Mouse (Mus musculus) layer of hippocampus, postnatal 36 days (tissue): ENCODE data around the gene Cxcl9. TPM values are rescaled to one million over a fixed set of nuclear protein-coding genes. Genes with fewer than 3 reads are reported as not detected.
"Not testable (repeated sequence)": the region's sequence is repeated elsewhere in the genome, so short reads cannot be mapped to it uniquely, and the experiment has no call there.

ENCODE experiments used
- DNase-seq, 2 experiments: peaks; one replicate each; pipeline ENCODE4 v3.0.0; 2022
- total RNA-seq, 2 experiments: library from RNA; stranded (reverse); gene quantifications; 2 replicates each; pipeline ENCODE4 v1.2.3; 2021

The Cxcl9 gene
- not detected for total RNA-seq

GRCm38 (mm10) chr5:92327929-92328328 lies at the start of gene Cxcl9:
TSS of gene Cxcl9 (minus strand) at chr5:92328079.
- DNase-seq: no peak

GRCm38 (mm10) chr5:92376795-92377405 lies 49.0 kb upstream of the Cxcl9 start:
- DNase-seq: no peak

- no peak for DNase-seq
Measured at GRCm38 (mm10) chr5:92375368-92375767, 47.5 kb upstream of the Cxcl9 start.

- DNase-seq: no peak
Measured at GRCm38 (mm10) chr5:92374721-92375142, 46.9 kb upstream of the Cxcl9 start.

GRCm38 (mm10) chr5:92372605-92373004 lies 44.7 kb upstream of the Cxcl9 start:
- no peak for DNase-seq

GRCm38 (mm10) chr5:92371361-92371976 lies 43.6 kb upstream of the Cxcl9 start:
- peak in 1 of 2 experiments; percentile 15 for DNase-seq

- no peak for DNase-seq
Measured at GRCm38 (mm10) chr5:92370891-92371290, 43.0 kb upstream of the Cxcl9 start.

- no peak for DNase-seq
Measured at GRCm38 (mm10) chr5:92370392-92370791, 42.5 kb upstream of the Cxcl9 start.

- peak; percentile 42 to 48 for DNase-seq
Measured at GRCm38 (mm10) chr5:92369151-92369994, 41.5 kb upstream of the Cxcl9 start.

- DNase-seq: no peak
Measured at GRCm38 (mm10) chr5:92368392-92368791, 40.5 kb upstream of the Cxcl9 start.

- no peak for DNase-seq
Measured at GRCm38 (mm10) chr5:92366565-92366964, 38.7 kb upstream of the Cxcl9 start.

GRCm38 (mm10) chr5:92365146-92365705 lies 37.3 kb upstream of the Cxcl9 start:
- DNase-seq: no peak

- DNase-seq: no peak
Measured at GRCm38 (mm10) chr5:92364011-92364410, 36.1 kb upstream of the Cxcl9 start.

GRCm38 (mm10) chr5:92363179-92363578 lies 35.3 kb upstream of the Cxcl9 start:
- DNase-seq: no peak

- no peak for DNase-seq
Measured at GRCm38 (mm10) chr5:92358767-92359455, 31.0 kb upstream of the Cxcl9 start.

- no peak for DNase-seq
Measured at GRCm38 (mm10) chr5:92358033-92358432, 30.2 kb upstream of the Cxcl9 start.

- DNase-seq: peak in 1 of 2 experiments; percentile 20
Measured at GRCm38 (mm10) chr5:92353517-92353916, 25.6 kb upstream of the Cxcl9 start.

GRCm38 (mm10) chr5:92352716-92353115 lies 24.8 kb upstream of the Cxcl9 start:
- DNase-seq: not testable (repeated sequence)

- no peak for DNase-seq
Measured at GRCm38 (mm10) chr5:92349731-92350130, 21.9 kb upstream of the Cxcl9 start.

GRCm38 (mm10) chr5:92348794-92349413 lies 21.0 kb upstream of the Cxcl9 start, which contains the start of gene Cxcl10:
TSS of gene Cxcl10 (minus strand) at chr5:92348889.
- no peak for DNase-seq

GRCm38 (mm10) chr5:92345006-92345405 lies 17.1 kb upstream of the Cxcl9 start:
- no peak for DNase-seq

GRCm38 (mm10) chr5:92340606-92341005 lies 12.7 kb upstream of the Cxcl9 start:
- DNase-seq: no peak
